Mouse (Mus musculus) C2C12 (cell line): Measurements from ENCODE around the gene Tomm70a.

Experiments used
- CEBPB ChIP-seq: IDR thresholded peaks from one replicate; pipeline ENCODE4 v1.6.1; 2011; ENCODE audit warnings: low read depth, mild to moderate bottlenecking, control low read depth, moderate library complexity
- CTCF ChIP-seq: IDR thresholded peaks from one replicate; pipeline ENCODE4 v1.5.1; 2011; ENCODE audit not compliant: control insufficient read depth, insufficient read depth, insufficient read length
- FOSL1 ChIP-seq: IDR thresholded peaks from one replicate; pipeline ENCODE4 v1.8.0; 2011; ENCODE audit warnings: mild to moderate bottlenecking, low read length; ENCODE audit not compliant: poor library complexity, insufficient read depth, severe bottlenecking
- MAX ChIP-seq: IDR thresholded peaks from one replicate; pipeline ENCODE4 v1.6.1; 2011; ENCODE audit warnings: mild to moderate bottlenecking, control low read depth
- MYOD1 ChIP-seq: IDR thresholded peaks from one replicate; pipeline ENCODE4 v1.6.1; 2011; ENCODE audit warnings: low read depth; ENCODE audit not compliant: control insufficient read depth, insufficient read length
- MYOG ChIP-seq: IDR thresholded peaks from one replicate; pipeline ENCODE4 v1.6.1; 2011; ENCODE audit not compliant: control insufficient read depth, insufficient read length; ENCODE audit errors: extremely low read depth
- USF1 ChIP-seq: IDR thresholded peaks from one replicate; pipeline ENCODE4 v1.6.1; 2011; ENCODE audit warnings: low read depth, mild to moderate bottlenecking, control low read depth, moderate library complexity

GRCm38 (mm10) chr16:57157728-57158127 is 36.2 kb downstream of the Tomm70a start:
- TF ChIP-seq CTCF (no peak), MAX (no peak), MYOD1 (no peak), FOSL1 (no peak), MYOG (no peak), CEBPB (no peak), USF1 (no peak)
